18 mouse cellular contexts compared by ENCODE assay signal in genomic region chr8:53945561-53945960, GRCm38 (mm10).
DNase-seq lines count a peak whose midpoint lies in the region; ATAC-seq lines count a peak whose summit lies in the region.
"Had no signal": no experiment of that assay in that cellular context is flagged by ENCODE, and none has a peak within 500 bp of the region (broad histone marks: within the 10 kb centered on the region; RNA-seq: fewer than 3 reads in every experiment).

No protein-coding gene starts in this region.

- no peak overlapping the region for H3K27ac ChIP-seq in hindbrain, embryonic 15.5 days (replicated peaks)
- H3K27ac ChIP-seq in hindbrain, embryonic 11.5 days (ENCODE audit: low read depth, low read length) = no peak overlapping the region
- H3K27ac ChIP-seq in neural tube, embryonic 11.5 days (ENCODE audit: low read depth, low read length) = no peak overlapping the region
- H3K27ac ChIP-seq in neural tube, embryonic 15.5 days (replicated peaks) = no peak overlapping the region
- no peak overlapping the region for H3K27ac ChIP-seq in hindbrain, embryonic 16.5 days (ENCODE audit: low read depth, low read length)
- H3K27ac ChIP-seq: intestine, embryonic 15.5 days; liver, embryonic 15.5 days; neural tube, embryonic 12.5 days had no signal

- no peak overlapping the region for H3K9ac ChIP-seq in hindbrain, embryonic 15.5 days
- H3K9ac ChIP-seq in hindbrain, embryonic 11.5 days (ENCODE audit: low read depth, low read length) = no peak overlapping the region
- H3K9ac ChIP-seq in neural tube, embryonic 11.5 days (ENCODE audit: low read length) = no peak overlapping the region
- no peak overlapping the region for H3K9ac ChIP-seq in neural tube, embryonic 15.5 days (replicated peaks)
- H3K9ac ChIP-seq in hindbrain, embryonic 16.5 days (ENCODE audit: low read depth, low read length) = no peak overlapping the region
- H3K9ac ChIP-seq: intestine, embryonic 15.5 days; liver, embryonic 15.5 days; neural tube, embryonic 12.5 days had no signal

- H3K9me3 ChIP-seq in hindbrain, embryonic 15.5 days = no peaks in the 10 kb centered on the region
- H3K9me3 ChIP-seq in hindbrain, embryonic 11.5 days (ENCODE audit: control insufficient read depth, low read length) = no peaks in the 10 kb centered on the region
- H3K9me3 ChIP-seq in neural tube, embryonic 11.5 days (ENCODE audit: control insufficient read depth, low read length) = no peaks in the 10 kb centered on the region
- no peaks in the 10 kb centered on the region for H3K9me3 ChIP-seq in neural tube, embryonic 15.5 days (replicated peaks)
- no peaks in the 10 kb centered on the region for H3K9me3 ChIP-seq in hindbrain, embryonic 16.5 days (ENCODE audit: control insufficient read depth, low read length)
- H3K9me3 ChIP-seq: intestine, embryonic 15.5 days; liver, embryonic 15.5 days; neural tube, embryonic 12.5 days had no signal

- no peaks in the 10 kb centered on the region for H3K36me3 ChIP-seq in hindbrain, embryonic 15.5 days
- H3K36me3 ChIP-seq in hindbrain, embryonic 11.5 days (ENCODE audit: control insufficient read depth, insufficient read depth, low read length) = no peaks in the 10 kb centered on the region
- no peaks in the 10 kb centered on the region for H3K36me3 ChIP-seq in neural tube, embryonic 11.5 days (ENCODE audit: control insufficient read depth, insufficient read depth, low read length)
- no peaks in the 10 kb centered on the region for H3K36me3 ChIP-seq in neural tube, embryonic 15.5 days
- no peaks in the 10 kb centered on the region for H3K36me3 ChIP-seq in hindbrain, embryonic 16.5 days (ENCODE audit: control insufficient read depth, insufficient read depth, low read length)
- H3K36me3 ChIP-seq: intestine, embryonic 15.5 days; liver, embryonic 15.5 days; neural tube, embryonic 12.5 days had no signal

- H3K4me2 ChIP-seq in hindbrain, embryonic 15.5 days = no peak overlapping the region
- no peak overlapping the region for H3K4me2 ChIP-seq in hindbrain, embryonic 11.5 days (replicated peaks; ENCODE audit: low read depth, low read length)
- no peak overlapping the region for H3K4me2 ChIP-seq in neural tube, embryonic 11.5 days (ENCODE audit: low read depth)
- H3K4me2 ChIP-seq in neural tube, embryonic 15.5 days = no peak overlapping the region
- H3K4me2 ChIP-seq in hindbrain, embryonic 16.5 days (ENCODE audit: low read length) = no peak overlapping the region
- H3K4me2 ChIP-seq: heart, embryonic 11.5 days; intestine, embryonic 15.5 days; liver, embryonic 15.5 days; neural tube, embryonic 12.5 days had no signal

- H3K4me1 ChIP-seq in hindbrain, embryonic 15.5 days (replicated peaks) = no peaks in the 10 kb centered on the region
- no peaks in the 10 kb centered on the region for H3K4me1 ChIP-seq in hindbrain, embryonic 11.5 days (replicated peaks; ENCODE audit: control insufficient read depth, insufficient read depth, low read length)
- no peaks in the 10 kb centered on the region for H3K4me1 ChIP-seq in neural tube, embryonic 11.5 days (ENCODE audit: control insufficient read depth, insufficient read depth, low read length)
- no peaks in the 10 kb centered on the region for H3K4me1 ChIP-seq in neural tube, embryonic 15.5 days
- H3K4me1 ChIP-seq in hindbrain, embryonic 16.5 days (ENCODE audit: control insufficient read depth, insufficient read depth, low read depth, low read length) = no peaks in the 10 kb centered on the region
- H3K4me1 ChIP-seq: intestine, embryonic 15.5 days; liver, embryonic 15.5 days; neural tube, embryonic 12.5 days had no signal

- H3K4me3 ChIP-seq in hindbrain, embryonic 15.5 days = no peak overlapping the region
- H3K4me3 ChIP-seq in hindbrain, embryonic 11.5 days (ENCODE audit: low read depth, low read length) = no peak overlapping the region
- no peak overlapping the region for H3K4me3 ChIP-seq in neural tube, embryonic 11.5 days (ENCODE audit: low read depth, low read length)
- no peak overlapping the region for H3K4me3 ChIP-seq in neural tube, embryonic 15.5 days (replicated peaks)
- H3K4me3 ChIP-seq in hindbrain, embryonic 16.5 days (ENCODE audit: low read length) = no peak overlapping the region
- H3K4me3 ChIP-seq: intestine, embryonic 15.5 days; liver, embryonic 15.5 days; neural tube, embryonic 12.5 days had no signal

- no peak for DNase-seq in hindbrain, embryonic 11.5 days (ENCODE audit: low spot score)
- DNase-seq in neural tube, embryonic 11.5 days (ENCODE audit: low spot score) = peak; percentile 14
- peak; percentile 7 for DNase-seq in cerebellum, adult 9-10 months
- no peak for DNase-seq in adrenal gland, adult 2 months
- DNase-seq: adrenal gland, postnatal 25 days; heart, postnatal 14 days; kidney, adult 9 months; kidney, postnatal 36 days; thymus, postnatal 36 days had no signal

- H3K27me3 ChIP-seq in hindbrain, embryonic 15.5 days = no peaks in the 10 kb centered on the region
- H3K27me3 ChIP-seq in hindbrain, embryonic 11.5 days (ENCODE audit: control insufficient read depth, insufficient read depth, low read length) = no peaks in the 10 kb centered on the region
- no peaks in the 10 kb centered on the region for H3K27me3 ChIP-seq in neural tube, embryonic 11.5 days (ENCODE audit: control insufficient read depth, insufficient read depth, low read length)
- H3K27me3 ChIP-seq in neural tube, embryonic 15.5 days (replicated peaks) = no peaks in the 10 kb centered on the region
- no peaks in the 10 kb centered on the region for H3K27me3 ChIP-seq in hindbrain, embryonic 16.5 days (replicated peaks; ENCODE audit: control insufficient read depth, insufficient read depth, low read length)
- H3K27me3 ChIP-seq: intestine, embryonic 15.5 days; liver, embryonic 15.5 days; neural tube, embryonic 12.5 days had no signal

- peak; percentile 54; the same call in 1 of the 2 replicates for ATAC-seq in hindbrain, embryonic 15.5 days (ENCODE audit: low FRiP score, low read depth)
- no peak for ATAC-seq in hindbrain, embryonic 11.5 days (ENCODE audit: low FRiP score)
- no peak for ATAC-seq in neural tube, embryonic 11.5 days (ENCODE audit: insufficient read depth, low FRiP score, low TSS enrichment)
- no peak for ATAC-seq in neural tube, embryonic 15.5 days (ENCODE audit: low FRiP score)
- ATAC-seq in hindbrain, embryonic 16.5 days = peak; percentile 84
- ATAC-seq: activated CD4-positive, CD25-positive, alpha-beta regulatory T cell, adult 4 months; CD4-positive, CD25-positive, alpha-beta regulatory T cell, adult 4 months; intestine, embryonic 15.5 days had no signal

- 26% methylated on average over 2 of the region's 2 CpGs for WGBS in hindbrain, embryonic 15.5 days
- WGBS in hindbrain, embryonic 11.5 days = 42% methylated on average over 2 of the region's 2 CpGs
- 56% methylated on average over 2 of the region's 2 CpGs for WGBS in neural tube, embryonic 11.5 days
- 30% methylated on average over 2 of the region's 2 CpGs for WGBS in neural tube, embryonic 15.5 days
- 34% methylated on average over 2 of the region's 2 CpGs for WGBS in hindbrain, embryonic 16.5 days

Comparison
In these comparisons a context has a peak if more than half of its experiments do, and no peak if none do; other contexts are left out.
1. ATAC-seq: peak in hindbrain, embryonic 15.5 days (single experiment) and hindbrain, embryonic 16.5 days (single experiment); none in hindbrain, embryonic 11.5 days (single experiment), neural tube, embryonic 11.5 days (single experiment) and neural tube, embryonic 15.5 days (single experiment).
2. DNase-seq: peak in neural tube, embryonic 11.5 days (single experiment) and cerebellum, adult 9-10 months (single experiment); none in hindbrain, embryonic 11.5 days (single experiment) and adrenal gland, adult 2 months (single experiment).